Mouse (Mus musculus): ENCODE data around the gene Cacnb3. TPM values are rescaled to one million over a fixed set of nuclear protein-coding genes. Genes with fewer than 3 reads are reported as not detected.
"Not testable (repeated sequence)": the region's sequence is repeated elsewhere in the genome, so short reads cannot be mapped to it uniquely, and the experiment has no call there.

Gene Cacnb3
- polyA plus RNA-seq (2015; fragmentation: Nextera tagmentation; extraction: Ambion mirVana) = 55.6 and 55.7 TPM in 2 replicates

GRCm38 (mm10) chr15:98630540-98630939 lies at the start of gene Cacnb3:
TSS of gene Cacnb3 (plus strand) at chr15:98630840.
- Histone ChIP-seq H3K36me3 (no peaks in the 10 kb centered on the region), H3K9ac (peak within 1 kb of the TSS; percentile 83), H3K27me3 (peaks cover 46% of the 10 kb centered on the region), H3K4me1 (peaks cover 63% of the 10 kb centered on the region), H3K4me2 (peak within 1 kb of the TSS; percentile 92), H3K9me3 (no peaks in the 10 kb centered on the region), H3K27ac (peak within 1 kb of the TSS; percentile 77; the same call in 1 of the 2 replicates), H3K4me3 (peak within 1 kb of the TSS; percentile 75)
- 30% methylated on average over 4 of the region's 4 CpGs for WGBS
- ATAC-seq (ENCODE audit: insufficient number of reproducible peaks, insufficient read depth, low FRiP score, low TSS enrichment, low read depth) = no peak

GRCm38 (mm10) chr15:98582410-98582809 lies 48.2 kb upstream of the Cacnb3 start:
- Histone ChIP-seq H3K9ac (no peak overlapping the region), H3K27me3 (no peaks in the 10 kb centered on the region), H3K4me2 (no peak overlapping the region), H3K36me3 (no peaks in the 10 kb centered on the region), H3K4me3 (no peak overlapping the region), H3K4me1 (no peaks in the 10 kb centered on the region), H3K27ac (no peak overlapping the region), H3K9me3 (no peaks in the 10 kb centered on the region)
- ATAC-seq (ENCODE audit: insufficient number of reproducible peaks, insufficient read depth, low FRiP score, low TSS enrichment, low read depth) = no peak
- 67% methylated on average over 8 of the region's 8 CpGs for WGBS

GRCm38 (mm10) chr15:98582996-98583395 lies 47.6 kb upstream of the Cacnb3 start:
- Histone ChIP-seq H3K27ac (no peak overlapping the region), H3K36me3 (peaks cover 2% of the 10 kb centered on the region; the same call in 1 of the 2 replicates), H3K9ac (peak overlapping the region; percentile 44; the same call in 1 of the 2 replicates), H3K4me2 (no peak overlapping the region), H3K4me1 (no peaks in the 10 kb centered on the region), H3K27me3 (no peaks in the 10 kb centered on the region), H3K9me3 (no peaks in the 10 kb centered on the region), H3K4me3 (no peak overlapping the region)
- ATAC-seq (ENCODE audit: insufficient number of reproducible peaks, insufficient read depth, low FRiP score, low TSS enrichment, low read depth) = no peak
- WGBS = 68% methylated on average over 8 of the region's 8 CpGs

- Histone ChIP-seq H3K27me3 (no peaks in the 10 kb centered on the region), H3K9ac (no peak overlapping the region), H3K36me3 (peaks cover 24% of the 10 kb centered on the region), H3K4me3 (no peak overlapping the region), H3K4me2 (no peak overlapping the region), H3K27ac (no peak overlapping the region), H3K4me1 (no peaks in the 10 kb centered on the region), H3K9me3 (no peaks in the 10 kb centered on the region)
- WGBS = 32% methylated on average over 7 of the region's 7 CpGs
- no peak for ATAC-seq (ENCODE audit: insufficient number of reproducible peaks, insufficient read depth, low FRiP score, low TSS enrichment, low read depth)
Observed at GRCm38 (mm10) chr15:98585421-98585820, 45.2 kb upstream of the Cacnb3 start.

- WGBS = 84% methylated on average over 9 of the region's 9 CpGs
- H3K4me1 ChIP-seq; H3K27me3 ChIP-seq; H3K9ac ChIP-seq; ATAC-seq (ENCODE audit: insufficient number of reproducible peaks, insufficient read depth, low FRiP score, low TSS enrichment, low read depth); H3K4me3 ChIP-seq; H3K4me2 ChIP-seq; H3K9me3 ChIP-seq; H3K27ac ChIP-seq: not testable (repeated sequence)
- peaks cover 31% of the 10 kb centered on the region for H3K36me3 ChIP-seq
Observed at GRCm38 (mm10) chr15:98586141-98586540, 44.5 kb upstream of the Cacnb3 start.

- Histone ChIP-seq H3K4me1 (no peaks in the 10 kb centered on the region), H3K27me3 (no peaks in the 10 kb centered on the region), H3K27ac (no peak overlapping the region), H3K9ac (no peak overlapping the region), H3K4me3 (no peak overlapping the region), H3K4me2 (no peak overlapping the region), H3K9me3 (no peaks in the 10 kb centered on the region), H3K36me3 (peaks cover 47% of the 10 kb centered on the region)
- 84% methylated on average over 11 of the region's 11 CpGs for WGBS
- no peak for ATAC-seq (ENCODE audit: insufficient number of reproducible peaks, insufficient read depth, low FRiP score, low TSS enrichment, low read depth)
Observed at GRCm38 (mm10) chr15:98587751-98588150, 42.9 kb upstream of the Cacnb3 start.

- H3K27me3 ChIP-seq = no peaks in the 10 kb centered on the region
- H3K36me3 ChIP-seq = peaks cover 68% of the 10 kb centered on the region
- H3K27ac ChIP-seq = no peak overlapping the region
- 74% methylated on average over 7 of the region's 7 CpGs for WGBS
- ATAC-seq (ENCODE audit: insufficient number of reproducible peaks, insufficient read depth, low FRiP score, low TSS enrichment, low read depth) = no peak
- no peak overlapping the region for H3K4me2 ChIP-seq
- H3K4me1 ChIP-seq = no peaks in the 10 kb centered on the region
- H3K4me3 ChIP-seq = no peak overlapping the region
- H3K9ac ChIP-seq = no peak overlapping the region
- H3K9me3 ChIP-seq = no peaks in the 10 kb centered on the region
Observed at GRCm38 (mm10) chr15:98589640-98590336, 40.9 kb upstream of the Cacnb3 start.

GRCm38 (mm10) chr15:98591396-98591795 lies 39.2 kb upstream of the Cacnb3 start:
- H3K36me3 ChIP-seq = peaks cover 84% of the 10 kb centered on the region
- H3K4me1 ChIP-seq = no peaks in the 10 kb centered on the region
- H3K9ac ChIP-seq = no peak overlapping the region
- H3K27ac ChIP-seq = no peak overlapping the region
- H3K4me2 ChIP-seq = no peak overlapping the region
- no peaks in the 10 kb centered on the region for H3K9me3 ChIP-seq
- H3K4me3 ChIP-seq = no peak overlapping the region
- ATAC-seq (ENCODE audit: insufficient number of reproducible peaks, insufficient read depth, low FRiP score, low TSS enrichment, low read depth) = no peak
- H3K27me3 ChIP-seq = no peaks in the 10 kb centered on the region
- WGBS = 83% methylated on average over 4 of the region's 4 CpGs

- H3K36me3 ChIP-seq = peaks cover 96% of the 10 kb centered on the region
- no peak overlapping the region for H3K9ac ChIP-seq
- no peak overlapping the region for H3K4me2 ChIP-seq
- WGBS = 81% methylated on average over 19 of the region's 19 CpGs
- no peaks in the 10 kb centered on the region for H3K4me1 ChIP-seq
- H3K27me3 ChIP-seq = no peaks in the 10 kb centered on the region
- H3K4me3 ChIP-seq = no peak overlapping the region
- H3K9me3 ChIP-seq = no peaks in the 10 kb centered on the region
- no peak for ATAC-seq (ENCODE audit: insufficient number of reproducible peaks, insufficient read depth, low FRiP score, low TSS enrichment, low read depth)
- H3K27ac ChIP-seq = no peak overlapping the region
Observed at GRCm38 (mm10) chr15:98594193-98594592, 36.4 kb upstream of the Cacnb3 start.

- Histone ChIP-seq H3K4me3 (no peak overlapping the region), H3K27ac (no peak overlapping the region), H3K27me3 (no peaks in the 10 kb centered on the region), H3K4me2 (no peak overlapping the region), H3K9me3 (no peaks in the 10 kb centered on the region), H3K36me3 (peaks cover 98% of the 10 kb centered on the region), H3K4me1 (no peaks in the 10 kb centered on the region), H3K9ac (no peak overlapping the region)
- 90% methylated on average over 5 of the region's 5 CpGs for WGBS
- ATAC-seq (ENCODE audit: insufficient number of reproducible peaks, insufficient read depth, low FRiP score, low TSS enrichment, low read depth) = no peak
Observed at GRCm38 (mm10) chr15:98595049-98595448, 35.6 kb upstream of the Cacnb3 start.

- no peak overlapping the region for H3K27ac ChIP-seq
- H3K36me3 ChIP-seq = peaks cover 98% of the 10 kb centered on the region
- peaks cover 6% of the 10 kb centered on the region; the same call in 1 of the 2 replicates for H3K4me1 ChIP-seq
- no peaks in the 10 kb centered on the region for H3K27me3 ChIP-seq
- no peak for ATAC-seq (ENCODE audit: insufficient number of reproducible peaks, insufficient read depth, low FRiP score, low TSS enrichment, low read depth)
- H3K9me3 ChIP-seq = no peaks in the 10 kb centered on the region
- no peak overlapping the region for H3K4me2 ChIP-seq
- no peak overlapping the region for H3K4me3 ChIP-seq
- H3K9ac ChIP-seq = no peak overlapping the region
- WGBS = 95% methylated on average over 14 of the region's 14 CpGs
Observed at GRCm38 (mm10) chr15:98596609-98597008, 34.0 kb upstream of the Cacnb3 start.

GRCm38 (mm10) chr15:98600036-98600709 lies 30.5 kb upstream of the Cacnb3 start:
- no peak overlapping the region for H3K9ac ChIP-seq
- no peak overlapping the region for H3K4me3 ChIP-seq
- H3K36me3 ChIP-seq = peaks cover 90% of the 10 kb centered on the region
- no peak for ATAC-seq (ENCODE audit: insufficient number of reproducible peaks, insufficient read depth, low FRiP score, low TSS enrichment, low read depth)
- no peaks in the 10 kb centered on the region for H3K27me3 ChIP-seq
- 85% methylated on average over 12 of the region's 12 CpGs for WGBS
- peaks cover 32% of the 10 kb centered on the region for H3K4me1 ChIP-seq
- H3K4me2 ChIP-seq = no peak overlapping the region
- H3K9me3 ChIP-seq = no peaks in the 10 kb centered on the region
- H3K27ac ChIP-seq = no peak overlapping the region

Data from embryonic facial prominence, embryonic 13.5 days (tissue).